Mouse (Mus musculus): Measurements from ENCODE around the gene Usp30. TPM values are rescaled to one million over a fixed set of nuclear protein-coding genes. Genes with fewer than 3 reads are reported as not detected.

Usp30 gene
- polyA plus RNA-seq, 1 experiment from 2014 or later: 5.5 TPM

DNA sequence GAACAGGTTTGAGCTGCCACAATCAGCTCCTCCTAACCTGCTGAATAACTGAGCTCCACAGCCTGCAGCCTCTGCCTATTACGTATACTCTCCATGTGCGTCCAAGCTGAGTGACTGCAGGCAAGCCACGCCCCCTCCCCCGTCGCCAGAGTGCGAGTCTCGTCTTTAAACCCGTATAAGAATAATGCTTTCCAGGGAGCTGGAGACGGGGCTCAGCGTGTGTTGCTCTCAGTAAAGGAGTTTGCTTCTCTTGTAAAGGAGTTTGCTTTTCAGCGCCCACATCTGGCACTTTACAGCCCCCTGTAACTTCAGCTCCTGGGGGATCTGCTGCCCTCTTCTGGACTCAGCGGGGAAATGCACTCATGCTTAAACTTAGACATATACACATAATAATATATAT is 88.2 kb downstream of the Usp30 start:
- H3K27ac ChIP-seq (ENCODE audit: low read depth, low read length): no peak overlapping the region
- H3K9me3 ChIP-seq (ENCODE audit: control insufficient read depth): no peaks in the 10 kb centered on the region
- WGBS: 13% methylated on average over 12 of the region's 12 CpGs
- no peaks in the 10 kb centered on the region for H3K36me3 ChIP-seq (ENCODE audit: control insufficient read depth, insufficient read depth)
- peak; percentile 44; the same call in 1 of the 2 replicates for ATAC-seq
- H3K27me3 ChIP-seq (replicated peaks; ENCODE audit: control insufficient read depth, insufficient read depth, low read length): no peaks in the 10 kb centered on the region
- TF ChIP-seq CTCF (IDR thresholded peaks at IDR 0.05; ENCODE audit: low read depth): peak; percentile 71
- H3K9ac ChIP-seq (ENCODE audit: low read depth, low read length): no peak overlapping the region
- peak overlapping the region; percentile 47 for H3K4me2 ChIP-seq (replicated peaks; ENCODE audit: low read depth)
- no peaks in the 10 kb centered on the region for H3K4me1 ChIP-seq (replicated peaks; ENCODE audit: control insufficient read depth, insufficient read depth, low read length)
- H3K4me3 ChIP-seq (ENCODE audit: low read depth, low read length): peak overlapping the region; percentile 17; the same call in 1 of the 2 replicates

DNA sequence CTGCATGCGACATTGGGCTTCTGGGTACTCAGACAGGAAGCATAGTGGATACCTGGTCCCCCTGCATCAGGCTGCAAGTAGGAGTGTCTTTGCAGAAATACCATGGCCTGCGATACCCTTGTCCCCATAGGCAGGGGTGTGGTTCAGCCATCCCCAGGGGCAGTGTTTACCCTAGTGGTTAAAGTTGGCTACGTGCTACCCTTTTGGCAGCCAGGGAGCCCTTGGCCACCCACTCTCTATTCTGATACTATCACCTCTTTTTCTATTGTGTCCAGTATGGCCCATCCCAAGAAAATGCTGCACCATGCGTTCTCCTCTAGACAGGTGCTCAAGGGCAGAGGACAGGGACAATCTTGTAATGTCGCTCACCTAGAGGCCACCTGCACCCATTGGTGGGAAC is 89.5 kb downstream of the Usp30 start:
- H3K36me3 ChIP-seq (ENCODE audit: control insufficient read depth, insufficient read depth): no peaks in the 10 kb centered on the region
- no peak overlapping the region for H3K4me2 ChIP-seq (replicated peaks; ENCODE audit: low read depth)
- H3K4me1 ChIP-seq (replicated peaks; ENCODE audit: control insufficient read depth, insufficient read depth, low read length): no peaks in the 10 kb centered on the region
- H3K9me3 ChIP-seq (ENCODE audit: control insufficient read depth): no peaks in the 10 kb centered on the region
- H3K27me3 ChIP-seq (replicated peaks; ENCODE audit: control insufficient read depth, insufficient read depth, low read length): no peaks in the 10 kb centered on the region
- no peak for ATAC-seq
- 79% methylated on average over 5 of the region's 5 CpGs for WGBS
- TF ChIP-seq CTCF (IDR thresholded peaks at IDR 0.05; ENCODE audit: low read depth): no peak
- H3K4me3 ChIP-seq (ENCODE audit: low read depth, low read length): no peak overlapping the region
- H3K27ac ChIP-seq (ENCODE audit: low read depth, low read length): no peak overlapping the region
- H3K9ac ChIP-seq (ENCODE audit: low read depth, low read length): no peak overlapping the region

DNA sequence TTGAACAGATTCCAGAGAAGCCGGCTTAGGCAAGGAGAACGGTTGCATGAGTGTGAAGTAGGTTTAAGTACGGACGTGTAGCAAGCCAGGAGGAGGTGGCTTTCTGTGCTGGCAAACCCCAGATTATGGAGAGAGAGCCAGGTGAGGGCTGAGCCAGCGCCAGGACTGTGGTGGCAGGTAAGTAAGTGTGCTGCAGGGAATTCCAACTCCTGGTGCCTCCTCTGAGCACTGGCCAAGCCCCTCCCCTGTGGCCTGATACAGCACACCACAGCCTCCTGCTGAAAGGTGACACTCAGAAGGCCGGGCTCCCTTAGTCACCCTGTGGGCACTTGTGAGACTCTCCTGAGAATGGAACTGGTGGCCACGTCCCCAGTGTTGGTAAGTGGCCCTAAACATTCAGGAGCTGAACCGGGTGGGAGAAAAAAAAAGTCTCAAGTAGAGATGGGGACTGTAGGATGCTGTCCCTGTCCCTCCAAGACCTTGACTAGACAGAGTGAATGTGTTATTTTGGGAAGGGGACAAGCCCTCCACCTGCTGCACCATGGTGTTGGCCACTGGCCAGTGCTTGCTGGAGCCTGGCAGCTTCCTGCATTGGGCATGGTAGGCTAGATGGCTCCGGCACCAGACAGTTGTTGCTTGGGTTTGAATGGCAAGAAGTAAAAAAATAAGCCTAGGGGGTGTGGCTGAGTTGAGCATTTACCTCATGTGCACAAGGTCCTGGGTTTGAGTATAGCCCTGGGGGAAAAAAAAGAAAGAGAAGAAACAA is 90.1 kb downstream of the Usp30 start:
- H3K27me3 ChIP-seq (replicated peaks; ENCODE audit: control insufficient read depth, insufficient read depth, low read length): no peaks in the 10 kb centered on the region
- H3K9ac ChIP-seq (ENCODE audit: low read depth, low read length): no peak overlapping the region
- no peak overlapping the region for H3K4me2 ChIP-seq (replicated peaks; ENCODE audit: low read depth)
- no peak overlapping the region for H3K27ac ChIP-seq (ENCODE audit: low read depth, low read length)
- H3K9me3 ChIP-seq (ENCODE audit: control insufficient read depth): no peaks in the 10 kb centered on the region
- no peak for TF ChIP-seq CTCF (IDR thresholded peaks at IDR 0.05; ENCODE audit: low read depth)
- no peaks in the 10 kb centered on the region for H3K36me3 ChIP-seq (ENCODE audit: control insufficient read depth, insufficient read depth)
- no peak overlapping the region for H3K4me3 ChIP-seq (ENCODE audit: low read depth, low read length)
- H3K4me1 ChIP-seq (replicated peaks; ENCODE audit: control insufficient read depth, insufficient read depth, low read length): no peaks in the 10 kb centered on the region
- no peak for ATAC-seq
- 65% methylated on average over 9 of the region's 9 CpGs for WGBS

DNA sequence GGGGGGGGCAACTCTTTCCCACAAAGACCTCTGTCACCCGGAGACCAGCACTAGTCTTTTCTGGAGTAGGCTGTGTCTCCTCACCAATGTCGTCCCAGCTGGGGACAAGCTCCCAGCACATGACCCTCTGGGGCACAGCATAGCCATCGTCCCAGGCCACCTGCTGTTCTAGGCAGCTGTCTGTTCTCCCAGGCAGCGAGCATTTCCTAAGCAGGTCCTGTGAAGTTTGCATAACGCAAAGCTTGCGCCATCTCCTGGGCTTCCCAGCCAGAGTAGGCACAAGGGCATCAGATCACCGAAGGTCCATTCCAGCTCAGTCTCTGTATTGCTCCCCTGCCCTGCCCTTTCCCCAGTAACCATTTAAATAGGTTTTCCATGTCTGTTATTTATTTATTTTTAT is 92.0 kb downstream of the Usp30 start:
- H3K4me1 ChIP-seq (replicated peaks; ENCODE audit: control insufficient read depth, insufficient read depth, low read length): no peaks in the 10 kb centered on the region
- WGBS: 62% methylated on average over 7 of the region's 7 CpGs
- H3K9me3 ChIP-seq (ENCODE audit: control insufficient read depth): no peaks in the 10 kb centered on the region
- no peak overlapping the region for H3K9ac ChIP-seq (ENCODE audit: low read depth, low read length)
- no peak for TF ChIP-seq CTCF (IDR thresholded peaks at IDR 0.05; ENCODE audit: low read depth)
- H3K4me3 ChIP-seq (ENCODE audit: low read depth, low read length): no peak overlapping the region
- H3K36me3 ChIP-seq (ENCODE audit: control insufficient read depth, insufficient read depth): no peaks in the 10 kb centered on the region
- ATAC-seq: no peak
- H3K27ac ChIP-seq (ENCODE audit: low read depth, low read length): no peak overlapping the region
- H3K4me2 ChIP-seq (replicated peaks; ENCODE audit: low read depth): no peak overlapping the region
- H3K27me3 ChIP-seq (replicated peaks; ENCODE audit: control insufficient read depth, insufficient read depth, low read length): no peaks in the 10 kb centered on the region

DNA sequence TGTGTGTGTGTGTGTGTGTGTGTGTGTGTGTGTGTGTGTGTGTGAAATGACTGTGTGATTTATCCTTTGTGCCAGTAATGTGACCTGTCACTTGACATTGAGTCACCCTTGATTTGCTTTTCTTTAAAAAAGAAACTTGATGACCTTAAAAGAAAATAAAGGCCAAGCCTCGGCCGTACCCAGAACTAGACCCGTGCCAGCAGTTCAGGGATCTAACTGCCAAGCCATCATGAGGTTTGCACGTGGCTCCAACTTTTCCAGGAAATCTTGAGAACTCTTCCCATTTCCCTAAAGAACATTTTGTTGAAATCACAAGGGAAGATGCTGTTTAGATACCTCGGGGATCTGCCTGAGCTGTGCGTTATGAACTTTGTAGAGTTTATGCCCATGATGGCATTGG is 96.2 kb downstream of the Usp30 start:
- Histone ChIP-seq H3K27me3 (replicated peaks; ENCODE audit: control insufficient read depth, insufficient read depth, low read length) (no peaks in the 10 kb centered on the region), H3K4me1 (replicated peaks; ENCODE audit: control insufficient read depth, insufficient read depth, low read length) (no peaks in the 10 kb centered on the region), H3K4me2 (replicated peaks; ENCODE audit: low read depth) (no peak overlapping the region), H3K9me3 (ENCODE audit: control insufficient read depth) (no peaks in the 10 kb centered on the region), H3K36me3 (ENCODE audit: control insufficient read depth, insufficient read depth) (no peaks in the 10 kb centered on the region), H3K9ac (ENCODE audit: low read depth, low read length) (no peak overlapping the region), H3K27ac (ENCODE audit: low read depth, low read length) (no peak overlapping the region), H3K4me3 (ENCODE audit: low read depth, low read length) (no peak overlapping the region)
- ATAC-seq: no peak
- 87% methylated on average over 6 of the region's 6 CpGs for WGBS
- TF ChIP-seq CTCF (IDR thresholded peaks at IDR 0.05; ENCODE audit: low read depth): no peak

DNA sequence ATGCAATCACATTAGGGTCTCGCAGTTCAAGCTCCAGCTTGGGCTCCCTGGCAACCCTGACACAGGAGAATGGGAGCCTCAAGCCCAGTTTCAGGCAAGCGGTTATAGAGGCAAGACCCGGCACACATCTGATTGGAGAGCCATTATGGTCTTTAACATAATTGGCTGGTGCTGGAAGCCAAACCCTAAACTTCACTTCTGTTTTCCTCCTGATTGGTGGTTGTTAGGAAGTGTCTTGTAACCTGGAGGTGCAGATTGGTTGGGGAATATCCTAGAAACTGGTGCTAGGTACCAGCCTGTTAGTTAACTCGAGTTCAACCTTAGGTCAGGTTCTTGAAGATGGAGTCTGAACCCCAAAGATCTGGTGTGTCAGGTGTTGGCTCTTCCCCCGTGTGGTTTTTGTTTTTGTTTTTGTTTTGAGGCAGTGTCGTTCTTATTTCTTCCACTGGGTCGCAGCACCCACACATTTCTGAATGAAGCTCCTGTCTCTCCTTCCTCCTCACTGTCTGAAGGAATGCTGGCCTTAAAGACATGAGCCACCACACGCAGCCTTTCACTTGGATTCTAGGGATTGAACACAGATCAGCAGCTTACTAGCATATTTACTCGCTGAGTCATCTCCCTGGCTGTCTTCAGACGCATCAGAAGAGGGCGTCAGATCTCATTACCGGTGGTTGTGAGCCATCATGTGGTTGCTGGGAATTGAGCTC is 97.0 kb downstream of the Usp30 start:
- no peaks in the 10 kb centered on the region for H3K36me3 ChIP-seq (ENCODE audit: control insufficient read depth, insufficient read depth)
- no peak for ATAC-seq
- no peaks in the 10 kb centered on the region for H3K4me1 ChIP-seq (replicated peaks; ENCODE audit: control insufficient read depth, insufficient read depth, low read length)
- peak; percentile 37; the same call in 1 of the 2 replicates for TF ChIP-seq CTCF (IDR thresholded peaks at IDR 0.05; ENCODE audit: low read depth)
- no peak overlapping the region for H3K27ac ChIP-seq (ENCODE audit: low read depth, low read length)
- no peaks in the 10 kb centered on the region for H3K9me3 ChIP-seq (ENCODE audit: control insufficient read depth)
- WGBS: 49% methylated on average over 12 of the region's 12 CpGs
- H3K27me3 ChIP-seq (replicated peaks; ENCODE audit: control insufficient read depth, insufficient read depth, low read length): no peaks in the 10 kb centered on the region
- no peak overlapping the region for H3K4me2 ChIP-seq (replicated peaks; ENCODE audit: low read depth)
- H3K4me3 ChIP-seq (ENCODE audit: low read depth, low read length): no peak overlapping the region
- H3K9ac ChIP-seq (ENCODE audit: low read depth, low read length): no peak overlapping the region

Data from intestine, postnatal 0 days (tissue).